Mouse (Mus musculus) midbrain, embryonic 12.5 days (tissue): ENCODE data around the gene Pard6a. TPM values are rescaled to one million over a fixed set of nuclear protein-coding genes. Genes with fewer than 3 reads are reported as not detected.

ENCODE experiments used
- ATAC-seq: fragments of 200-750 bp; cut with Nextera tagmentation; 2 replicates; pipeline ENCODE4 v1.8.0; 2017; ENCODE audit warnings: low read depth, moderate TSS enrichment, moderate library complexity; ENCODE audit not compliant: low FRiP score
- H3K27ac ChIP-seq: fragments of 300-500 bp; sonication (generic); replicated peaks from 2 replicates; pipeline ENCODE4 v1.5.1; 2016; ENCODE audit warnings: mild to moderate bottlenecking
- H3K27me3 ChIP-seq: fragments of 300-500 bp; sonication (generic); 2 replicates; pipeline ENCODE4 v1.6.1; 2016; ENCODE audit warnings: mild to moderate bottlenecking
- H3K36me3 ChIP-seq: fragments of 300-500 bp; sonication (generic); 2 replicates; pipeline ENCODE4 v1.6.1; 2016
- H3K4me1 ChIP-seq: fragments of 300-500 bp; sonication (generic); 2 replicates; pipeline ENCODE4 v1.6.1; 2016
- H3K4me2 ChIP-seq: fragments of 300-500 bp; sonication (generic); replicated peaks from 2 replicates; pipeline ENCODE4 v1.6.1; 2016; ENCODE audit warnings: mild to moderate bottlenecking, moderate library complexity
- H3K4me3 ChIP-seq: fragments of 300-500 bp; sonication (generic); 2 replicates; pipeline ENCODE4 v1.5.1; 2016; ENCODE audit warnings: mild to moderate bottlenecking
- H3K9ac ChIP-seq: fragments of 300-500 bp; sonication (generic); replicated peaks from 2 replicates; pipeline ENCODE4 v1.6.1; 2016; ENCODE audit warnings: mild to moderate bottlenecking, moderate library complexity
- H3K9me3 ChIP-seq: fragments of 300-500 bp; sonication (generic); 2 replicates; pipeline ENCODE4 v1.6.1; 2016; ENCODE audit warnings: mild to moderate bottlenecking
- WGBS: fragments of 180-500 bp; shearing (Covaris S2); methylation state at CpG from one replicate; pipeline ENCODE4 v1.1.7; 2016; 5-methylcytosine and 5-hydroxymethylcytosine counted together
- polyA plus RNA-seq: library from polyadenylated mRNA; unstranded; fragments of >200 nt; fragmentation: Nextera tagmentation; extraction: Ambion mirVana; gene quantifications from 2 replicates; pipeline ENCODE4 v1.2.1, GENCODE M21; 2016

Gene Pard6a
- polyA plus RNA-seq, 1 experiment from 2014 or later = 31.7 TPM

- Histone ChIP-seq H3K4me3 (no peak overlapping the region; the same call in 1 of the 2 replicates), H3K27me3 (no peaks in the 10 kb centered on the region), H3K9me3 (no peaks in the 10 kb centered on the region), H3K4me1 (peaks cover 41% of the 10 kb centered on the region), H3K27ac (no peak overlapping the region), H3K4me2 (no peak overlapping the region), H3K9ac (no peak overlapping the region; the same call in 1 of the 2 replicates), H3K36me3 (peaks cover 30% of the 10 kb centered on the region)
- 91% methylated on average over 24 of the region's 24 CpGs for WGBS
- no peak for ATAC-seq
These were observed 1.9 kb downstream of the Pard6a start for GRCm38 (mm10) chr8:105702731-105703415.

- no peak overlapping the region for H3K4me2 ChIP-seq
- H3K4me1 ChIP-seq = peaks cover 41% of the 10 kb centered on the region
- peaks cover 20% of the 10 kb centered on the region for H3K36me3 ChIP-seq
- WGBS = 95% methylated on average over 34 of the region's 34 CpGs
- H3K27ac ChIP-seq = no peak overlapping the region
- H3K9me3 ChIP-seq = no peaks in the 10 kb centered on the region
- no peak overlapping the region for H3K9ac ChIP-seq
- no peaks in the 10 kb centered on the region for H3K27me3 ChIP-seq
- ATAC-seq = no peak
- no peak overlapping the region for H3K4me3 ChIP-seq
These were observed 3.3 kb downstream of the Pard6a start for GRCm38 (mm10) chr8:105704146-105704812.

GRCm38 (mm10) chr8:105704955-105705354 is 4.0 kb downstream of the Pard6a start:
- no peak for ATAC-seq
- Histone ChIP-seq H3K4me2 (no peak overlapping the region), H3K27me3 (no peaks in the 10 kb centered on the region), H3K4me3 (no peak overlapping the region), H3K9ac (no peak overlapping the region), H3K4me1 (peaks cover 35% of the 10 kb centered on the region), H3K27ac (no peak overlapping the region), H3K9me3 (no peaks in the 10 kb centered on the region), H3K36me3 (peaks cover 20% of the 10 kb centered on the region)
- WGBS = 93% methylated on average over 6 of the region's 6 CpGs

GRCm38 (mm10) chr8:105706426-105706825 is 5.5 kb downstream of the Pard6a start:
- Histone ChIP-seq H3K4me1 (peaks cover 29% of the 10 kb centered on the region), H3K4me2 (peak overlapping the region; percentile 91), H3K27ac (no peak overlapping the region), H3K4me3 (peak overlapping the region; percentile 75), H3K27me3 (no peaks in the 10 kb centered on the region), H3K9me3 (no peaks in the 10 kb centered on the region), H3K36me3 (peaks cover 20% of the 10 kb centered on the region), H3K9ac (no peak overlapping the region; the same call in 1 of the 2 replicates)
- WGBS = 76% methylated on average over 12 of the region's 12 CpGs
- ATAC-seq = no peak

GRCm38 (mm10) chr8:105707498-105708403 is 6.8 kb downstream of the Pard6a start, which contains the start of the genes 4933405L10Rik and Enkd1:
4933405L10Rik (plus strand) TSS chr8:105707655.
Enkd1 (minus strand) TSS chr8:105708210.
- peak within 1 kb of the TSS; percentile 75 for H3K4me3 ChIP-seq
- WGBS = under 1% methylated on average over 55 of the region's 55 CpGs
- no peak within 1 kb of the TSS for H3K27ac ChIP-seq
- H3K36me3 ChIP-seq = peaks cover 19% of the 10 kb centered on the region
- peak within 1 kb of the TSS; percentile 91 for H3K4me2 ChIP-seq
- peaks cover 20% of the 10 kb centered on the region for H3K4me1 ChIP-seq
- H3K9ac ChIP-seq = peak within 1 kb of the TSS; percentile 71
- H3K9me3 ChIP-seq = no peaks in the 10 kb centered on the region
- H3K27me3 ChIP-seq = no peaks in the 10 kb centered on the region
- ATAC-seq = peak; percentile 87

- Histone ChIP-seq H3K27me3 (no peaks in the 10 kb centered on the region), H3K27ac (no peak overlapping the region), H3K9ac (no peak overlapping the region), H3K4me1 (peaks cover 17% of the 10 kb centered on the region), H3K36me3 (peaks cover 9% of the 10 kb centered on the region), H3K4me3 (no peak overlapping the region), H3K4me2 (no peak overlapping the region), H3K9me3 (no peaks in the 10 kb centered on the region)
- ATAC-seq = peak; percentile 2; the same call in 1 of the 2 replicates
- WGBS = 95% methylated on average over 8 of the region's 8 CpGs
These were observed 7.7 kb downstream of the Pard6a start for GRCm38 (mm10) chr8:105708675-105709074.

- Histone ChIP-seq H3K9ac (no peak overlapping the region), H3K36me3 (peaks cover 3% of the 10 kb centered on the region), H3K9me3 (no peaks in the 10 kb centered on the region), H3K4me1 (peaks cover 17% of the 10 kb centered on the region), H3K4me2 (no peak overlapping the region), H3K27me3 (no peaks in the 10 kb centered on the region), H3K4me3 (no peak overlapping the region), H3K27ac (no peak overlapping the region)
- WGBS = 73% methylated on average over 13 of the region's 14 CpGs
- no peak for ATAC-seq
These were observed 8.4 kb downstream of the Pard6a start for GRCm38 (mm10) chr8:105709317-105709716.

- H3K9me3 ChIP-seq = no peaks in the 10 kb centered on the region
These were observed 11.3 kb downstream of the Pard6a start for GRCm38 (mm10) chr8:105712286-105712685.

GRCm38 (mm10) chr8:105714139-105714538 is 13.2 kb downstream of the Pard6a start:
- Histone ChIP-seq H3K9ac (no peak overlapping the region), H3K4me3 (no peak overlapping the region), H3K36me3 (peaks cover 16% of the 10 kb centered on the region), H3K9me3 (no peaks in the 10 kb centered on the region), H3K27me3 (no peaks in the 10 kb centered on the region), H3K27ac (no peak overlapping the region), H3K4me2 (no peak overlapping the region), H3K4me1 (no peaks in the 10 kb centered on the region)
- ATAC-seq = peak; percentile 36; the same call in 1 of the 2 replicates
- 1% methylated on average over 3 of the region's 3 CpGs for WGBS

More at GRCm38 (mm10) chr8:105712286-105712685, 11.3 kb downstream of the Pard6a start:
- no peak overlapping the region for H3K9ac ChIP-seq
- 85% methylated on average over 3 of the region's 3 CpGs for WGBS
- peaks cover 14% of the 10 kb centered on the region for H3K36me3 ChIP-seq
- H3K27ac ChIP-seq = no peak overlapping the region
- H3K4me3 ChIP-seq = no peak overlapping the region
- no peaks in the 10 kb centered on the region for H3K27me3 ChIP-seq
- peaks cover 4% of the 10 kb centered on the region for H3K4me1 ChIP-seq
- no peak overlapping the region for H3K4me2 ChIP-seq
- ATAC-seq = no peak

- Histone ChIP-seq H3K4me2 (no peak overlapping the region), H3K4me3 (no peak overlapping the region), H3K4me1 (no peaks in the 10 kb centered on the region), H3K9ac (no peak overlapping the region), H3K27me3 (no peaks in the 10 kb centered on the region), H3K27ac (no peak overlapping the region), H3K36me3 (peaks cover 16% of the 10 kb centered on the region), H3K9me3 (no peaks in the 10 kb centered on the region)
- WGBS = 87% methylated on average over 6 of the region's 6 CpGs
- ATAC-seq = no peak
These were observed 14.1 kb downstream of the Pard6a start for GRCm38 (mm10) chr8:105715042-105715441.

GRCm38 (mm10) chr8:105716302-105716945 is 15.5 kb downstream of the Pard6a start:
- H3K9ac ChIP-seq = no peak overlapping the region
- H3K27ac ChIP-seq = no peak overlapping the region
- no peaks in the 10 kb centered on the region for H3K27me3 ChIP-seq
- 93% methylated on average over 15 of the region's 15 CpGs for WGBS
- H3K36me3 ChIP-seq = peaks cover 22% of the 10 kb centered on the region
- H3K4me3 ChIP-seq = no peak overlapping the region
- no peaks in the 10 kb centered on the region for H3K9me3 ChIP-seq
- no peaks in the 10 kb centered on the region for H3K4me1 ChIP-seq
- H3K4me2 ChIP-seq = no peak overlapping the region
- ATAC-seq = no peak
